Mouse (Mus musculus): ENCODE results near the gene Trex1.

Trex1 gene

GRCm38 (mm10) chr9:109016973-109017604 lies 42.4 kb downstream of the Trex1 start:
- DNase-seq (ENCODE audit: low spot score in 2 of 2): no peak

GRCm38 (mm10) chr9:109015397-109015796 lies 44.1 kb downstream of the Trex1 start:
- DNase-seq (ENCODE audit: low spot score in 2 of 2): no peak

- DNase-seq (ENCODE audit: low spot score in 2 of 2): no peak
Measured at GRCm38 (mm10) chr9:109010316-109010690, 49.2 kb downstream of the Trex1 start.

- DNase-seq (ENCODE audit: low spot score in 2 of 2): peak; percentile 51 to 56
Measured at GRCm38 (mm10) chr9:109009636-109010315, 49.8 kb downstream of the Trex1 start.

GRCm38 (mm10) chr9:109008994-109009635 lies 50.4 kb downstream of the Trex1 start:
- DNase-seq (ENCODE audit: low spot score in 2 of 2): peak; percentile 70

- DNase-seq (ENCODE audit: low spot score in 2 of 2): no peak
Measured at GRCm38 (mm10) chr9:109008081-109008480, 51.5 kb downstream of the Trex1 start.
